ENCODE assay signal across 10 mouse cellular contexts in genomic region chr15:79607757-79608156, GRCm38 (mm10). TPM values are rescaled to one million over a fixed set of nuclear protein-coding genes. Genes with fewer than 3 reads are reported as not detected.
DNase-seq lines count a peak whose midpoint lies in the region; ATAC-seq and TF ChIP-seq lines count a peak whose summit lies in the region.
"Had no signal": no experiment of that assay in that cellular context is flagged by ENCODE, and none has a peak within 500 bp of the region (broad histone marks: within the 10 kb centered on the region; RNA-seq: fewer than 3 reads in every experiment).

No protein-coding gene starts in this region.

- in situ Hi-C loops in ES-E14 (cut with MboI; ENCODE audit: low sequenced_read_pairs in 2 of 2, unreplicated experiment in 2 of 2), result no loop called here

- no peaks in the 10 kb centered on the region for H3K4me1 ChIP-seq in forebrain, embryonic 14.5 days (ENCODE audit: control insufficient read depth, insufficient read depth, low read length)
- H3K4me1 ChIP-seq in forebrain, embryonic 16.5 days (replicated peaks; ENCODE audit: control insufficient read depth, insufficient read depth, low read length), result peaks cover 3% of the 10 kb centered on the region; the same call in 1 of the 2 replicates
- peaks cover 2 to 4% of the 10 kb centered on the region in 2 experiments; a peak in 3 of 4 replicates for H3K4me1 ChIP-seq in ES-E14 (ENCODE audit: control insufficient read depth in 2 of 2, insufficient read depth in 2 of 2, low read length in 2 of 2, poor library complexity in 1 of 2)

- no peak overlapping the region for H3K4me2 ChIP-seq in forebrain, embryonic 14.5 days (ENCODE audit: low read length)
- no peak overlapping the region for H3K4me2 ChIP-seq in forebrain, embryonic 16.5 days (ENCODE audit: low read length)

- WGBS in forebrain, embryonic 14.5 days, result 62% methylated on average over 2 of the region's 2 CpGs
- WGBS in forebrain, embryonic 16.5 days, result 54% methylated on average over 2 of the region's 2 CpGs

- no peak overlapping the region for H3K27ac ChIP-seq in forebrain, embryonic 14.5 days (ENCODE audit: low read depth, low read length)
- no peak overlapping the region for H3K27ac ChIP-seq in forebrain, embryonic 16.5 days (ENCODE audit: low read length)
- no peak overlapping the region for H3K27ac ChIP-seq in ES-E14 (ENCODE audit: insufficient read depth, low read depth, low read length, poor library complexity, severe bottlenecking)

- H3K9ac ChIP-seq in forebrain, embryonic 14.5 days (ENCODE audit: low read length), result no peak overlapping the region
- no peak overlapping the region for H3K9ac ChIP-seq in forebrain, embryonic 16.5 days (replicated peaks; ENCODE audit: low read depth, low read length)
- no peak overlapping the region for H3K9ac ChIP-seq in ES-E14 (ENCODE audit: insufficient read depth, low read depth, low read length, poor library complexity, severe bottlenecking)

- ATAC-seq in forebrain, embryonic 14.5 days, result no peak
- no peak for ATAC-seq in forebrain, embryonic 16.5 days
- ATAC-seq: activated CD4-positive, CD25-positive, alpha-beta regulatory T cell, adult 4 months had no signal

- H3K9me3 ChIP-seq in forebrain, embryonic 14.5 days (replicated peaks; ENCODE audit: control insufficient read depth, low read length), result no peaks in the 10 kb centered on the region
- no peaks in the 10 kb centered on the region; the same call in 1 of the 2 replicates for H3K9me3 ChIP-seq in forebrain, embryonic 16.5 days (ENCODE audit: control insufficient read depth, low read length)
- no peaks in the 10 kb centered on the region for H3K9me3 ChIP-seq in ES-E14 (ENCODE audit: control insufficient read depth, insufficient read depth, low read depth, low read length)

- DNase-seq in forebrain, embryonic 14.5 days (ENCODE audit: low spot score), result peak; percentile 26
- DNase-seq in left cerebral cortex, adult 18-20 months (ENCODE audit: low spot score in 2 of 2), result peak; percentile 32 to 36
- DNase-seq in left cerebral cortex, adult 11 months (ENCODE audit: low spot score), result no peak
- DNase-seq in ES-E14 (ENCODE audit: low read depth, low spot score), result no peak
- DNase-seq in lung, postnatal 14 days, result peak; percentile 20
- no peak for DNase-seq in spleen, adult 18-20 months
- DNase-seq in cerebellum, adult 11-12 months, result no peak

- H3K27me3 ChIP-seq in forebrain, embryonic 14.5 days (replicated peaks; ENCODE audit: control insufficient read depth, insufficient read depth, low read length), result 0 out of 2 replicates have a peak, but pooled peaks cover 3% of the 10 kb centered on the region
- H3K27me3 ChIP-seq in forebrain, embryonic 16.5 days (replicated peaks; ENCODE audit: control insufficient read depth, insufficient read depth, low read length), result peaks cover 6% of the 10 kb centered on the region; the same call in 1 of the 2 replicates

- H3K4me3 ChIP-seq in forebrain, embryonic 14.5 days (ENCODE audit: low read depth, low read length), result no peak overlapping the region
- no peak overlapping the region for H3K4me3 ChIP-seq in forebrain, embryonic 16.5 days (replicated peaks; ENCODE audit: low read length)
- no peak overlapping the region for H3K4me3 ChIP-seq in ES-E14 (ENCODE audit: insufficient read depth in 1 of 2, low read depth in 1 of 2, low read length in 2 of 2, poor library complexity in 1 of 2, severe bottlenecking in 1 of 2)
- H3K4me3 ChIP-seq: megakaryocyte, embryonic 14.5 days had no signal

- peaks cover 18% of the 10 kb centered on the region; the same call in 1 of the 2 replicates for H3K36me3 ChIP-seq in forebrain, embryonic 14.5 days (ENCODE audit: control insufficient read depth, insufficient read depth, low read length)
- peaks cover 7% of the 10 kb centered on the region; the same call in 1 of the 2 replicates for H3K36me3 ChIP-seq in forebrain, embryonic 16.5 days (ENCODE audit: control insufficient read depth, insufficient read depth)
- H3K36me3 ChIP-seq in ES-E14 (ENCODE audit: control insufficient read depth, insufficient read depth, low read length, poor library complexity, severe bottlenecking), result peaks cover 4% of the 10 kb centered on the region; the same call in 1 of the 2 replicates

TF ChIP-seq in ES-E14, 5 proteins besides CTCF, POLR2A, EP300 and RAD21:
- 0 out of 2 replicates have a peak, but pooled peaks have one; percentile 5 for TF ChIP-seq ZC3H11A (IDR thresholded peaks at IDR 0.05; ENCODE audit: borderline replicate concordance, low read depth, low read length)
- TF ChIP-seq HCFC1 (IDR thresholded peaks at IDR 0.05; ENCODE audit: borderline replicate concordance, insufficient read depth, low read length), result no peak

RNA-seq across cellular contexts. Expression of gene Dmc1, which starts 2.8 kb away (rescaled TPM):
- 0.43 and 0.74 TPM in 2 replicates for polyA plus RNA-seq in forebrain, embryonic 14.5 days (2014; fragmentation: Nextera tagmentation; extraction: Ambion mirVana)
- polyA plus RNA-seq in forebrain, embryonic 16.5 days (2015; fragmentation: Nextera tagmentation; extraction: Ambion mirVana), result 0.84 and 0.94 TPM in 2 replicates
- total RNA-seq in left cerebral cortex, adult 18-20 months (2021), result under 1 TPM; 0.37 to 0.53 TPM
- total RNA-seq in ES-E14 (2012; rRNA removed), result 3.4 and 6.4 TPM in 2 replicates
- polyA plus RNA-seq: activated CD4-positive, CD25-positive, alpha-beta regulatory T cell, adult 4 months had no signal

RNA-seq across cellular contexts. Expression of gene Fam227a, which starts 51.0 kb away (rescaled TPM):
- polyA plus RNA-seq in forebrain, embryonic 14.5 days (2014; fragmentation: Nextera tagmentation; extraction: Ambion mirVana), result 3.4 and 5.3 TPM in 2 replicates
- 3.9 and 4.5 TPM in 2 replicates for polyA plus RNA-seq in forebrain, embryonic 16.5 days (2015; fragmentation: Nextera tagmentation; extraction: Ambion mirVana)
- 10 to 100 TPM in 1 of 2 experiments, 1 to 10 TPM in 1; 9.3 to 10.0 TPM for total RNA-seq in left cerebral cortex, adult 18-20 months (2021)
- 1.2 TPM in 2 replicates for total RNA-seq in ES-E14 (2012; rRNA removed)

RNA-seq across cellular contexts. Expression of gene Cby1, which starts 51.2 kb away (rescaled TPM):
- polyA plus RNA-seq in forebrain, embryonic 14.5 days (2014; fragmentation: Nextera tagmentation; extraction: Ambion mirVana), result 111 and 118 TPM in 2 replicates
- 116 and 117 TPM in 2 replicates for polyA plus RNA-seq in forebrain, embryonic 16.5 days (2015; fragmentation: Nextera tagmentation; extraction: Ambion mirVana)
- total RNA-seq in left cerebral cortex, adult 18-20 months (2021), result 10 to 100 TPM; 42.4 to 47.0 TPM
- total RNA-seq in ES-E14 (2012; rRNA removed), result 21.9 and 29.5 TPM in 2 replicates

Comparison
In these comparisons a context has a peak if more than half of its experiments do, and no peak if none do; other contexts are left out.
1. DNase-seq: peak in forebrain, embryonic 14.5 days (single experiment), left cerebral cortex, adult 18-20 months (2 of 2) and lung, postnatal 14 days (single experiment); none in left cerebral cortex, adult 11 months (single experiment), ES-E14 (single experiment), spleen, adult 18-20 months (0 of 2) and cerebellum, adult 11-12 months (single experiment).